ENCODE assay signal across 23 mouse cellular contexts in genomic region chr14:74941591-74941990, GRCm38 (mm10).
"Had no signal": no experiment of that assay in that cellular context is flagged by ENCODE, and none has a peak within 500 bp of the region (broad histone marks: within the 10 kb centered on the region; RNA-seq: fewer than 3 reads in every experiment).

No protein-coding gene starts in this region.

- H3K4me3 ChIP-seq: heart, embryonic 10.5 days; heart, embryonic 13.5 days; heart, embryonic 15.5 days; hindbrain, embryonic 13.5 days; hindbrain, embryonic 15.5 days; limb, embryonic 13.5 days; limb, embryonic 15.5 days; liver, embryonic 13.5 days had no signal

- H3K27ac ChIP-seq: heart, embryonic 10.5 days; heart, embryonic 13.5 days; heart, embryonic 15.5 days; hindbrain, embryonic 13.5 days; hindbrain, embryonic 15.5 days; hindbrain, postnatal 0 days; limb, embryonic 13.5 days; limb, embryonic 15.5 days; liver, embryonic 13.5 days had no signal

- DNase-seq: gastrocnemius, postnatal 14 days; gastrocnemius, postnatal 36 days; heart, adult 18-20 months; heart, postnatal 14 days; heart, postnatal 36 days; kidney, adult 11 months; kidney, adult 2 months; kidney, adult 9 months; kidney, postnatal 10 days; kidney, postnatal 25 days; layer of hippocampus, adult 9-11 months; layer of hippocampus, postnatal 36 days; left cerebral cortex, postnatal 4 days; liver, embryonic 13.5 days had no signal

- ATAC-seq: hindbrain, postnatal 0 days; intestine, embryonic 16.5 days had no signal

- H3K36me3 ChIP-seq: heart, embryonic 15.5 days; hindbrain, embryonic 13.5 days; hindbrain, embryonic 15.5 days; limb, embryonic 15.5 days had no signal

- H3K9ac ChIP-seq: heart, embryonic 13.5 days; heart, embryonic 15.5 days; hindbrain, embryonic 13.5 days; hindbrain, embryonic 15.5 days; limb, embryonic 13.5 days; limb, embryonic 15.5 days; liver, embryonic 13.5 days had no signal

- H3K27me3 ChIP-seq: heart, embryonic 13.5 days; heart, embryonic 15.5 days; hindbrain, embryonic 13.5 days; hindbrain, embryonic 15.5 days; limb, embryonic 13.5 days; limb, embryonic 15.5 days; liver, embryonic 13.5 days had no signal

- H3K4me2 ChIP-seq: heart, embryonic 13.5 days; heart, embryonic 15.5 days; hindbrain, embryonic 13.5 days; hindbrain, embryonic 15.5 days; limb, embryonic 13.5 days; limb, embryonic 15.5 days; liver, embryonic 13.5 days had no signal

- H3K9me3 ChIP-seq: heart, embryonic 10.5 days; heart, embryonic 13.5 days; heart, embryonic 15.5 days; hindbrain, embryonic 13.5 days; hindbrain, embryonic 15.5 days; limb, embryonic 13.5 days; limb, embryonic 15.5 days; liver, embryonic 13.5 days had no signal
